25 mouse cellular contexts compared by ENCODE assay signal in genomic region chr4:22378516-22378915, GRCm38 (mm10).
"Had no signal": no experiment of that assay in that cellular context is flagged by ENCODE, and none has a peak within 500 bp of the region (broad histone marks: within the 10 kb centered on the region; RNA-seq: fewer than 3 reads in every experiment).

No protein-coding gene starts in this region.

- H3K4me1 ChIP-seq: heart, embryonic 10.5 days; heart, embryonic 15.5 days; intestine, embryonic 15.5 days; limb, embryonic 13.5 days; limb, embryonic 15.5 days had no signal

- H3K36me3 ChIP-seq: intestine, embryonic 15.5 days had no signal

- H3K4me3 ChIP-seq: heart, embryonic 10.5 days; heart, embryonic 13.5 days; heart, embryonic 15.5 days; hindbrain, embryonic 10.5 days; hindbrain, embryonic 12.5 days; intestine, embryonic 15.5 days; kidney, embryonic 15.5 days; limb, embryonic 13.5 days; limb, embryonic 15.5 days had no signal

- H3K27me3 ChIP-seq: heart, embryonic 13.5 days; heart, embryonic 15.5 days; hindbrain, embryonic 12.5 days; intestine, embryonic 15.5 days; kidney, embryonic 15.5 days; limb, embryonic 13.5 days; limb, embryonic 15.5 days had no signal

- H3K9me3 ChIP-seq: heart, embryonic 10.5 days; heart, embryonic 13.5 days; heart, embryonic 15.5 days; hindbrain, embryonic 10.5 days; hindbrain, embryonic 12.5 days; intestine, embryonic 15.5 days; kidney, embryonic 15.5 days; limb, embryonic 13.5 days; limb, embryonic 15.5 days had no signal

- ATAC-seq: hindbrain, embryonic 16.5 days; inflammation-experienced regulatory T-cells, adult 6 months; intestine, embryonic 15.5 days; intestine, postnatal 0 days had no signal

- H3K27ac ChIP-seq: heart, embryonic 10.5 days; heart, embryonic 13.5 days; heart, embryonic 15.5 days; hindbrain, embryonic 10.5 days; hindbrain, embryonic 12.5 days; hindbrain, embryonic 14.5 days; intestine, embryonic 15.5 days; kidney, embryonic 15.5 days; kidney, postnatal 0 days; limb, embryonic 13.5 days; limb, embryonic 15.5 days; liver, embryonic 14.5 days had no signal

- H3K4me2 ChIP-seq: heart, embryonic 13.5 days; heart, embryonic 15.5 days; hindbrain, embryonic 12.5 days; hindbrain, embryonic 14.5 days; intestine, embryonic 15.5 days; kidney, embryonic 15.5 days; limb, embryonic 13.5 days; limb, embryonic 15.5 days; liver, embryonic 11.5 days had no signal

- H3K9ac ChIP-seq: heart, embryonic 13.5 days; heart, embryonic 15.5 days; hindbrain, embryonic 12.5 days; hindbrain, embryonic 14.5 days; intestine, embryonic 15.5 days; kidney, embryonic 15.5 days; limb, embryonic 13.5 days; limb, embryonic 15.5 days; liver, embryonic 14.5 days had no signal

- DNase-seq: gastrocnemius, postnatal 10 days; gastrocnemius, postnatal 25 days; heart, postnatal 4 days; kidney, adult 2 months; kidney, adult 9 months; kidney, postnatal 14 days; layer of hippocampus, adult 9-11 months; layer of hippocampus, postnatal 36 days; left cerebral cortex, postnatal 4 days had no signal
